Mouse (Mus musculus) C2C12 (cell line): ENCODE data around the gene Mia2.

Source experiments
- CTCF ChIP-seq: IDR thresholded peaks from one replicate; pipeline ENCODE4 v1.5.1; 2011; ENCODE audit not compliant: control insufficient read depth, insufficient read depth, insufficient read length
- MAX ChIP-seq: IDR thresholded peaks from one replicate; pipeline ENCODE4 v1.6.1; 2011; ENCODE audit warnings: mild to moderate bottlenecking, control low read depth
- MYOD1 ChIP-seq: IDR thresholded peaks from one replicate; pipeline ENCODE4 v1.6.1; 2011; ENCODE audit warnings: low read depth; ENCODE audit not compliant: control insufficient read depth, insufficient read length
- USF1 ChIP-seq: IDR thresholded peaks from one replicate; pipeline ENCODE4 v1.6.1; 2011; ENCODE audit warnings: low read depth, mild to moderate bottlenecking, control low read depth, moderate library complexity

- TF ChIP-seq CTCF (no peak), USF1 (no peak), MYOD1 (no peak), MAX (no peak)
These were observed 43.1 kb upstream of the Mia2 start for GRCm38 (mm10) chr12:59052470-59052869.
